Mouse (Mus musculus) liver, embryonic 13.5 days (tissue): ENCODE data around the gene Abcc3. TPM values are rescaled to one million over a fixed set of nuclear protein-coding genes. Genes with fewer than 3 reads are reported as not detected.

Source experiments
- ATAC-seq: fragments of 200-750 bp; cut with Nextera tagmentation; 2 replicates; pipeline ENCODE4 v1.8.0; 2017; ENCODE audit warnings: low read depth, mild to moderate bottlenecking, moderate number of reproducible peaks, moderate library complexity
- DNase-seq: peaks from one replicate; pipeline ENCODE4 v3.0.0; 2022
- H3K27ac ChIP-seq: fragments of 300-500 bp; sonication (generic); 2 replicates; pipeline ENCODE4 v1.5.1; 2015; ENCODE audit warnings: moderate library complexity, mild to moderate bottlenecking, inconsistent platforms
- H3K27me3 ChIP-seq: fragments of 300-500 bp; sonication (generic); 2 replicates; pipeline ENCODE4 v1.6.1; 2015; ENCODE audit warnings: mild to moderate bottlenecking, inconsistent platforms
- H3K36me3 ChIP-seq: fragments of 300-500 bp; sonication (generic); 2 replicates; pipeline ENCODE4 v1.6.1; 2015; ENCODE audit warnings: mild to moderate bottlenecking, inconsistent platforms
- H3K4me1 ChIP-seq: fragments of 300-500 bp; sonication (generic); replicated peaks from 2 replicates; pipeline ENCODE4 v1.6.1; 2015; ENCODE audit warnings: inconsistent platforms
- H3K4me2 ChIP-seq: fragments of 300-500 bp; sonication (generic); 2 replicates; pipeline ENCODE4 v1.6.1; 2015; ENCODE audit warnings: inconsistent platforms, mild to moderate bottlenecking, moderate library complexity
- H3K4me3 ChIP-seq: fragments of 300-500 bp; sonication (generic); replicated peaks from 2 replicates; pipeline ENCODE4 v1.5.1; 2015; ENCODE audit warnings: mild to moderate bottlenecking, inconsistent platforms
- H3K9ac ChIP-seq: fragments of 300-500 bp; sonication (generic); 2 replicates; pipeline ENCODE4 v1.6.1; 2015; ENCODE audit warnings: mild to moderate bottlenecking, inconsistent platforms
- H3K9me3 ChIP-seq: fragments of 300-500 bp; sonication (generic); replicated peaks from 2 replicates; pipeline ENCODE4 v1.6.1; 2016; ENCODE audit warnings: inconsistent platforms
- WGBS: fragments of 180-500 bp; shearing (Covaris S2); methylation state at CpG from one replicate; pipeline ENCODE4 v1.1.7; 2015; ENCODE audit not compliant: insufficient replicate concordance; 5-methylcytosine and 5-hydroxymethylcytosine counted together
- polyA plus RNA-seq: library from polyadenylated mRNA; unstranded; fragments of >200 nt; fragmentation: Nextera tagmentation; extraction: Ambion mirVana; gene quantifications from 2 replicates; pipeline ENCODE4 v1.2.1, GENCODE M21; 2015

The Abcc3 gene
- polyA plus RNA-seq = 4.3 and 5.8 TPM in 2 replicates

- WGBS = 3% methylated on average over 20 of the region's 20 CpGs
- DNase-seq = no peak
These were observed at the start of gene Abcc3 for GRCm38 (mm10) chr11:94392672-94393109. Gene Abcc3, minus strand, starts transcription at chr11:94392997.

GRCm38 (mm10) chr11:94441752-94442151 lies 49.0 kb upstream of the Abcc3 start:
- DNase-seq (no peak), ATAC-seq (no peak)
- H3K4me3 ChIP-seq = no peak overlapping the region
- no peak overlapping the region for H3K9ac ChIP-seq
- peaks cover 63% of the 10 kb centered on the region for H3K27me3 ChIP-seq
- WGBS = 64% methylated on average over 9 of the region's 9 CpGs
- no peaks in the 10 kb centered on the region for H3K4me1 ChIP-seq
- H3K9me3 ChIP-seq = no peaks in the 10 kb centered on the region
- no peaks in the 10 kb centered on the region for H3K36me3 ChIP-seq
- H3K27ac ChIP-seq = no peak overlapping the region
- H3K4me2 ChIP-seq = no peak overlapping the region

More at GRCm38 (mm10) chr11:94392672-94393109, at the start of gene Abcc3:
- H3K27ac ChIP-seq = no peak within 1 kb of the TSS
- H3K9me3 ChIP-seq = no peaks in the 10 kb centered on the region
- peak within 1 kb of the TSS; percentile 35 for H3K4me3 ChIP-seq
- peak within 1 kb of the TSS; percentile 52 for H3K4me2 ChIP-seq
- 0 out of 2 replicates have a peak within 1 kb of the TSS, but pooled peaks have one; percentile 17 for H3K9ac ChIP-seq
- peaks cover 4% of the 10 kb centered on the region; the same call in 1 of the 2 replicates for H3K4me1 ChIP-seq
- peaks cover 51% of the 10 kb centered on the region for H3K27me3 ChIP-seq
- H3K36me3 ChIP-seq = no peaks in the 10 kb centered on the region
- peak; percentile 51; the same call in 1 of the 2 replicates for ATAC-seq

- WGBS = 53% methylated on average over 7 of the region's 7 CpGs
- peaks cover 60% of the 10 kb centered on the region for H3K27me3 ChIP-seq
- H3K36me3 ChIP-seq = no peaks in the 10 kb centered on the region
- no peak overlapping the region for H3K4me3 ChIP-seq
- DNase-seq (no peak), ATAC-seq (no peak)
- no peak overlapping the region for H3K9ac ChIP-seq
- H3K4me1 ChIP-seq = no peaks in the 10 kb centered on the region
- H3K9me3 ChIP-seq = no peaks in the 10 kb centered on the region
- H3K4me2 ChIP-seq = no peak overlapping the region
- no peak overlapping the region for H3K27ac ChIP-seq
These were observed 48.3 kb upstream of the Abcc3 start for GRCm38 (mm10) chr11:94441122-94441521.

GRCm38 (mm10) chr11:94440421-94440820 lies 47.6 kb upstream of the Abcc3 start:
- H3K4me3 ChIP-seq = no peak overlapping the region
- DNase-seq (no peak), ATAC-seq (no peak)
- WGBS = 83% methylated on average over 6 of the region's 6 CpGs
- H3K4me1 ChIP-seq = no peaks in the 10 kb centered on the region
- H3K27me3 ChIP-seq = peaks cover 53% of the 10 kb centered on the region
- no peak overlapping the region for H3K4me2 ChIP-seq
- no peak overlapping the region for H3K9ac ChIP-seq
- H3K9me3 ChIP-seq = no peaks in the 10 kb centered on the region
- no peak overlapping the region for H3K27ac ChIP-seq
- H3K36me3 ChIP-seq = no peaks in the 10 kb centered on the region

- WGBS = 33% methylated on average over 9 of the region's 9 CpGs
- no peak overlapping the region for H3K4me3 ChIP-seq
- no peak for DNase-seq
- no peak for ATAC-seq
- H3K4me1 ChIP-seq = peaks cover 12% of the 10 kb centered on the region; the same call in 1 of the 2 replicates
- H3K9ac ChIP-seq = no peak overlapping the region
- no peak overlapping the region for H3K27ac ChIP-seq
- H3K27me3 ChIP-seq = peaks cover 66% of the 10 kb centered on the region
- H3K4me2 ChIP-seq = no peak overlapping the region
- H3K36me3 ChIP-seq = no peaks in the 10 kb centered on the region
- H3K9me3 ChIP-seq = no peaks in the 10 kb centered on the region
These were observed 36.3 kb upstream of the Abcc3 start for GRCm38 (mm10) chr11:94429011-94429651.

- no peak overlapping the region for H3K4me2 ChIP-seq
These were observed 35.5 kb upstream of the Abcc3 start for GRCm38 (mm10) chr11:94428091-94428835.

GRCm38 (mm10) chr11:94425656-94426055 lies 32.9 kb upstream of the Abcc3 start:
- H3K4me3 ChIP-seq = no peak overlapping the region
- peaks cover 49% of the 10 kb centered on the region for H3K27me3 ChIP-seq
- peaks cover 12% of the 10 kb centered on the region; the same call in 1 of the 2 replicates for H3K4me1 ChIP-seq
- H3K4me2 ChIP-seq = no peak overlapping the region
- WGBS = 43% methylated on average over 14 of the region's 14 CpGs
- DNase-seq (no peak), ATAC-seq (no peak)
- no peak overlapping the region for H3K9ac ChIP-seq
- H3K9me3 ChIP-seq = no peaks in the 10 kb centered on the region
- H3K36me3 ChIP-seq = no peaks in the 10 kb centered on the region
- no peak overlapping the region for H3K27ac ChIP-seq

More at GRCm38 (mm10) chr11:94428091-94428835, 35.5 kb upstream of the Abcc3 start:
- H3K36me3 ChIP-seq = no peaks in the 10 kb centered on the region
- H3K4me3 ChIP-seq = no peak overlapping the region
- no peak for ATAC-seq
- DNase-seq = no peak
- H3K27ac ChIP-seq = no peak overlapping the region
- H3K27me3 ChIP-seq = peaks cover 66% of the 10 kb centered on the region
- H3K9ac ChIP-seq = no peak overlapping the region
- H3K9me3 ChIP-seq = no peaks in the 10 kb centered on the region
- WGBS = 26% methylated on average over 4 of the region's 4 CpGs
- H3K4me1 ChIP-seq = peaks cover 12% of the 10 kb centered on the region; the same call in 1 of the 2 replicates

GRCm38 (mm10) chr11:94425215-94425614 lies 32.4 kb upstream of the Abcc3 start:
- H3K27ac ChIP-seq = no peak overlapping the region
- H3K4me1 ChIP-seq = peaks cover 12% of the 10 kb centered on the region; the same call in 1 of the 2 replicates
- ATAC-seq (no peak), DNase-seq (no peak)
- no peaks in the 10 kb centered on the region for H3K9me3 ChIP-seq
- WGBS = 28% methylated on average over 5 of the region's 5 CpGs
- H3K4me2 ChIP-seq = no peak overlapping the region
- peaks cover 48% of the 10 kb centered on the region for H3K27me3 ChIP-seq
- no peak overlapping the region for H3K9ac ChIP-seq
- H3K4me3 ChIP-seq = no peak overlapping the region
- H3K36me3 ChIP-seq = no peaks in the 10 kb centered on the region

- Histone ChIP-seq H3K9me3 (no peaks in the 10 kb centered on the region), H3K27me3 (peaks cover 51% of the 10 kb centered on the region), H3K4me3 (no peak overlapping the region), H3K27ac (no peak overlapping the region), H3K4me1 (peaks cover 12% of the 10 kb centered on the region; the same call in 1 of the 2 replicates), H3K4me2 (no peak overlapping the region), H3K36me3 (no peaks in the 10 kb centered on the region), H3K9ac (no peak overlapping the region)
- ATAC-seq (no peak), DNase-seq (no peak)
- WGBS = 38% methylated on average over 15 of the region's 15 CpGs
These were observed 31.6 kb upstream of the Abcc3 start for GRCm38 (mm10) chr11:94424380-94424779.

- Histone ChIP-seq H3K4me1 (peaks cover 9% of the 10 kb centered on the region; the same call in 1 of the 2 replicates), H3K9ac (no peak overlapping the region), H3K27me3 (peaks cover 55% of the 10 kb centered on the region), H3K4me3 (no peak overlapping the region), H3K9me3 (no peaks in the 10 kb centered on the region), H3K4me2 (no peak overlapping the region), H3K36me3 (no peaks in the 10 kb centered on the region), H3K27ac (no peak overlapping the region)
- 41% methylated on average over 5 of the region's 5 CpGs for WGBS
- DNase-seq = no peak
- no peak for ATAC-seq
These were observed 31.1 kb upstream of the Abcc3 start for GRCm38 (mm10) chr11:94423855-94424254.

GRCm38 (mm10) chr11:94420991-94421390 lies 28.2 kb upstream of the Abcc3 start:
- Histone ChIP-seq H3K36me3 (no peaks in the 10 kb centered on the region), H3K27me3 (peaks cover 61% of the 10 kb centered on the region), H3K4me1 (0 out of 2 replicates have a peak, but pooled peaks cover 3% of the 10 kb centered on the region), H3K9me3 (no peaks in the 10 kb centered on the region), H3K27ac (no peak overlapping the region), H3K9ac (no peak overlapping the region), H3K4me3 (no peak overlapping the region), H3K4me2 (no peak overlapping the region)
- 55% methylated on average over 6 of the region's 6 CpGs for WGBS
- ATAC-seq (no peak), DNase-seq (no peak)
